Mouse (Mus musculus): ENCODE results near the gene Gm47289. TPM values are rescaled to one million over a fixed set of nuclear protein-coding genes. Genes with fewer than 3 reads are reported as not detected.
A peak's percentile ranks its signal among the peaks of the same experiment; 100 is the strongest.

The Gm47289 gene
- polyA plus RNA-seq, 1 experiment from 2014 or later: not detected

- Histone ChIP-seq H3K9ac (replicated peaks; ENCODE audit: low read length) (no peak overlapping the region), H3K4me2 (ENCODE audit: low read depth, low read length) (no peak overlapping the region), H3K4me1 (ENCODE audit: control insufficient read depth, insufficient read depth, low read length) (no peaks in the 10 kb centered on the region), H3K36me3 (replicated peaks; ENCODE audit: control insufficient read depth, insufficient read depth, low read depth, low read length) (no peaks in the 10 kb centered on the region), H3K9me3 (replicated peaks; ENCODE audit: control insufficient read depth, low read length) (no peaks in the 10 kb centered on the region), H3K27me3 (ENCODE audit: control insufficient read depth, insufficient read depth, low read length) (no peaks in the 10 kb centered on the region), H3K4me3 (ENCODE audit: low read depth, low read length) (no peak overlapping the region), H3K27ac (replicated peaks; ENCODE audit: low read depth, low read length) (no peak overlapping the region)
- WGBS: 93% methylated on average over 6 of the region's 6 CpGs
- ATAC-seq (replicated peaks; ENCODE audit: insufficient number of reproducible peaks, low FRiP score, low TSS enrichment, low read depth) (no peak), DNase-seq (ENCODE audit: low spot score) (no peak)
Measured at GRCm38 (mm10) chr9:119165548-119165947, 6.6 kb downstream of the Gm47289 start.

- Histone ChIP-seq H3K4me1 (ENCODE audit: control insufficient read depth, insufficient read depth, low read length) (no peaks in the 10 kb centered on the region), H3K4me3 (ENCODE audit: low read depth, low read length) (no peak overlapping the region), H3K9me3 (replicated peaks; ENCODE audit: control insufficient read depth, low read length) (no peaks in the 10 kb centered on the region), H3K27ac (replicated peaks; ENCODE audit: low read depth, low read length) (no peak overlapping the region), H3K36me3 (replicated peaks; ENCODE audit: control insufficient read depth, insufficient read depth, low read depth, low read length) (no peaks in the 10 kb centered on the region), H3K4me2 (ENCODE audit: low read depth, low read length) (no peak overlapping the region), H3K9ac (replicated peaks; ENCODE audit: low read length) (no peak overlapping the region), H3K27me3 (ENCODE audit: control insufficient read depth, insufficient read depth, low read length) (no peaks in the 10 kb centered on the region)
- DNase-seq (ENCODE audit: low spot score) (no peak), ATAC-seq (replicated peaks; ENCODE audit: insufficient number of reproducible peaks, low FRiP score, low TSS enrichment, low read depth) (no peak)
- 97% methylated on average over 2 of the region's 2 CpGs for WGBS
Measured at GRCm38 (mm10) chr9:119167608-119168007, 8.6 kb downstream of the Gm47289 start.

GRCm38 (mm10) chr9:119179292-119179691 lies 20.3 kb downstream of the Gm47289 start:
- H3K4me2 ChIP-seq (ENCODE audit: low read depth, low read length): no peak overlapping the region
- 90% methylated on average over 11 of the region's 11 CpGs for WGBS
- no peak overlapping the region for H3K27ac ChIP-seq (replicated peaks; ENCODE audit: low read depth, low read length)
- no peaks in the 10 kb centered on the region for H3K27me3 ChIP-seq (ENCODE audit: control insufficient read depth, insufficient read depth, low read length)
- no peaks in the 10 kb centered on the region for H3K36me3 ChIP-seq (replicated peaks; ENCODE audit: control insufficient read depth, insufficient read depth, low read depth, low read length)
- H3K4me3 ChIP-seq (ENCODE audit: low read depth, low read length): no peak overlapping the region
- H3K9me3 ChIP-seq (replicated peaks; ENCODE audit: control insufficient read depth, low read length): no peaks in the 10 kb centered on the region
- ATAC-seq (replicated peaks; ENCODE audit: insufficient number of reproducible peaks, low FRiP score, low TSS enrichment, low read depth) (no peak), DNase-seq (ENCODE audit: low spot score) (no peak)
- no peaks in the 10 kb centered on the region for H3K4me1 ChIP-seq (ENCODE audit: control insufficient read depth, insufficient read depth, low read length)
- no peak overlapping the region for H3K9ac ChIP-seq (replicated peaks; ENCODE audit: low read length)

GRCm38 (mm10) chr9:119181241-119181728 lies 22.3 kb downstream of the Gm47289 start:
- no peak for ATAC-seq (replicated peaks; ENCODE audit: insufficient number of reproducible peaks, low FRiP score, low TSS enrichment, low read depth)
- no peaks in the 10 kb centered on the region for H3K36me3 ChIP-seq (replicated peaks; ENCODE audit: control insufficient read depth, insufficient read depth, low read depth, low read length)
- no peaks in the 10 kb centered on the region for H3K9me3 ChIP-seq (replicated peaks; ENCODE audit: control insufficient read depth, low read length)
- no peak overlapping the region for H3K4me3 ChIP-seq (ENCODE audit: low read depth, low read length)
- H3K9ac ChIP-seq (replicated peaks; ENCODE audit: low read length): no peak overlapping the region
- H3K4me1 ChIP-seq (ENCODE audit: control insufficient read depth, insufficient read depth, low read length): no peaks in the 10 kb centered on the region
- no peak for DNase-seq (ENCODE audit: low spot score)
- no peaks in the 10 kb centered on the region for H3K27me3 ChIP-seq (ENCODE audit: control insufficient read depth, insufficient read depth, low read length)
- H3K27ac ChIP-seq (replicated peaks; ENCODE audit: low read depth, low read length): no peak overlapping the region
- 55% methylated on average over 3 of the region's 3 CpGs for WGBS
- no peak overlapping the region for H3K4me2 ChIP-seq (ENCODE audit: low read depth, low read length)

- WGBS: 32% methylated on average over 11 of the region's 11 CpGs
- no peak for ATAC-seq (replicated peaks; ENCODE audit: insufficient number of reproducible peaks, low FRiP score, low TSS enrichment, low read depth)
- no peak overlapping the region for H3K9ac ChIP-seq (replicated peaks; ENCODE audit: low read length)
- H3K9me3 ChIP-seq (replicated peaks; ENCODE audit: control insufficient read depth, low read length): no peaks in the 10 kb centered on the region
- H3K4me3 ChIP-seq (ENCODE audit: low read depth, low read length): no peak overlapping the region
- H3K4me1 ChIP-seq (ENCODE audit: control insufficient read depth, insufficient read depth, low read length): no peaks in the 10 kb centered on the region
- H3K4me2 ChIP-seq (ENCODE audit: low read depth, low read length): no peak overlapping the region
- no peaks in the 10 kb centered on the region for H3K27me3 ChIP-seq (ENCODE audit: control insufficient read depth, insufficient read depth, low read length)
- no peak overlapping the region for H3K27ac ChIP-seq (replicated peaks; ENCODE audit: low read depth, low read length)
- peak; percentile 67 for DNase-seq (ENCODE audit: low spot score)
- H3K36me3 ChIP-seq (replicated peaks; ENCODE audit: control insufficient read depth, insufficient read depth, low read depth, low read length): no peaks in the 10 kb centered on the region
Measured at GRCm38 (mm10) chr9:119192202-119192990, 33.4 kb downstream of the Gm47289 start.

GRCm38 (mm10) chr9:119199151-119199861 lies 40.3 kb downstream of the Gm47289 start:
- H3K36me3 ChIP-seq (replicated peaks; ENCODE audit: control insufficient read depth, insufficient read depth, low read depth, low read length): no peaks in the 10 kb centered on the region
- H3K27me3 ChIP-seq (ENCODE audit: control insufficient read depth, insufficient read depth, low read length): no peaks in the 10 kb centered on the region
- no peak overlapping the region for H3K4me3 ChIP-seq (ENCODE audit: low read depth, low read length)
- 69% methylated on average over 10 of the region's 10 CpGs for WGBS
- ATAC-seq (replicated peaks; ENCODE audit: insufficient number of reproducible peaks, low FRiP score, low TSS enrichment, low read depth): no peak
- no peak overlapping the region for H3K4me2 ChIP-seq (ENCODE audit: low read depth, low read length)
- no peak overlapping the region for H3K27ac ChIP-seq (replicated peaks; ENCODE audit: low read depth, low read length)
- no peak overlapping the region for H3K9ac ChIP-seq (replicated peaks; ENCODE audit: low read length)
- DNase-seq (ENCODE audit: low spot score): peak; percentile 45
- H3K4me1 ChIP-seq (ENCODE audit: control insufficient read depth, insufficient read depth, low read length): no peaks in the 10 kb centered on the region
- no peaks in the 10 kb centered on the region for H3K9me3 ChIP-seq (replicated peaks; ENCODE audit: control insufficient read depth, low read length)

- no peak overlapping the region for H3K27ac ChIP-seq (replicated peaks; ENCODE audit: low read depth, low read length)
- no peaks in the 10 kb centered on the region for H3K4me1 ChIP-seq (ENCODE audit: control insufficient read depth, insufficient read depth, low read length)
- H3K4me3 ChIP-seq (ENCODE audit: low read depth, low read length): no peak overlapping the region
- H3K4me2 ChIP-seq (ENCODE audit: low read depth, low read length): no peak overlapping the region
- 88% methylated on average over 5 of the region's 5 CpGs for WGBS
- no peaks in the 10 kb centered on the region for H3K36me3 ChIP-seq (replicated peaks; ENCODE audit: control insufficient read depth, insufficient read depth, low read depth, low read length)
- no peak overlapping the region for H3K9ac ChIP-seq (replicated peaks; ENCODE audit: low read length)
- ATAC-seq (replicated peaks; ENCODE audit: insufficient number of reproducible peaks, low FRiP score, low TSS enrichment, low read depth) (no peak), DNase-seq (ENCODE audit: low spot score) (no peak)
- H3K9me3 ChIP-seq (replicated peaks; ENCODE audit: control insufficient read depth, low read length): no peaks in the 10 kb centered on the region
- H3K27me3 ChIP-seq (ENCODE audit: control insufficient read depth, insufficient read depth, low read length): no peaks in the 10 kb centered on the region
Measured at GRCm38 (mm10) chr9:119201653-119202052, 42.7 kb downstream of the Gm47289 start.

GRCm38 (mm10) chr9:119203617-119204016 lies 44.7 kb downstream of the Gm47289 start:
- ATAC-seq (replicated peaks; ENCODE audit: insufficient number of reproducible peaks, low FRiP score, low TSS enrichment, low read depth): no peak
- Histone ChIP-seq H3K4me2 (ENCODE audit: low read depth, low read length) (no peak overlapping the region), H3K27ac (replicated peaks; ENCODE audit: low read depth, low read length) (no peak overlapping the region), H3K4me3 (ENCODE audit: low read depth, low read length) (no peak overlapping the region), H3K4me1 (ENCODE audit: control insufficient read depth, insufficient read depth, low read length) (no peaks in the 10 kb centered on the region), H3K36me3 (replicated peaks; ENCODE audit: control insufficient read depth, insufficient read depth, low read depth, low read length) (no peaks in the 10 kb centered on the region), H3K9me3 (replicated peaks; ENCODE audit: control insufficient read depth, low read length) (no peaks in the 10 kb centered on the region), H3K9ac (replicated peaks; ENCODE audit: low read length) (no peak overlapping the region), H3K27me3 (ENCODE audit: control insufficient read depth, insufficient read depth, low read length) (no peaks in the 10 kb centered on the region)
- no peak for DNase-seq (ENCODE audit: low spot score)
- WGBS: 98% methylated on average over 9 of the region's 9 CpGs
